Mouse (Mus musculus): Measurements from ENCODE around the gene Herc3. TPM values are rescaled to one million over a fixed set of nuclear protein-coding genes. Genes with fewer than 3 reads are reported as not detected.

The Herc3 gene
- total RNA-seq, 2 experiments from 2014 or later = 170 to 279 TPM

- H3K4me3 ChIP-seq = no peak overlapping the region
- no peak for DNase-seq (ENCODE audit: extremely low spot score in 1 of 2, low spot score in 2 of 2)
- TF ChIP-seq CTCF (IDR thresholded peaks at IDR 0.05) = no peak
- intact Hi-C loops (cut with DNase I) = loop anchor here (5.0 kb wide), 1 partner anchor 92 kb away; the partner anchor contains the start of gene Fam13a
- H3K27ac ChIP-seq = peak overlapping the region; percentile 76
Measured at GRCm38 (mm10) chr6:58929911-58930431, 98.7 kb downstream of the Herc3 start.

DNA sequence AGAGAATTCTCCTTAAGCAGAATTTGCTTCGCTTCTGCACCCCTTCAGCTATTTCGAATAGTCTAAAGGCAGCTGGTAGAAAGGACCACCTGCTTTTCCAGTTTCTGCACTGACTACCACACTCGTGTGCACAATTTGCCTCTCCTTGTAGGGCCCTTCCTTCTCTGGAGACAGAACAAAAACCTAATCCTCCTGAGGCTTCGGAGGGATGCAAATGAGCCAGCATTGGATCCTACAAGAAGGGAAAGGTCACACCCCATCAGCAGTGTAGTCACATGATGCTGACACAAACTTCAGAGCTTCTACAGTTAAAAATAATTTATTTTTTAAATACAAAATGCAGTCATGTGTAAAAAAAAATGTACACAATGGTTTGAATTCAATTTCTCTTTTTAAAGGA lies 99.9 kb downstream of the Herc3 start:
- peak overlapping the region; percentile 12; the same call in 1 of the 2 replicates for H3K27ac ChIP-seq
- intact Hi-C loops (cut with DNase I) = loop anchor here (5.0 kb wide), 1 partner anchor 91 kb away; the partner anchor contains the start of gene Fam13a
- no peak for DNase-seq (ENCODE audit: extremely low spot score in 1 of 2, low spot score in 2 of 2)
- TF ChIP-seq CTCF (IDR thresholded peaks at IDR 0.05) = no peak
- no peak overlapping the region for H3K4me3 ChIP-seq

GRCm38 (mm10) chr6:58932515-58933188 lies 101.4 kb downstream of the Herc3 start:
- peak in 1 of 2 experiments; percentile 27 for DNase-seq (ENCODE audit: extremely low spot score in 1 of 2, low spot score in 2 of 2)
- TF ChIP-seq CTCF (IDR thresholded peaks at IDR 0.05) = no peak
- intact Hi-C loops (cut with DNase I) = loop anchor here (1.0 to 5.0 kb wide), 2 partner anchors 26 to 90 kb away; partner anchors contain the start of gene Fam13a
- Histone ChIP-seq H3K4me3 (no peak overlapping the region), H3K27ac (peak overlapping the region; percentile 86)

DNA sequence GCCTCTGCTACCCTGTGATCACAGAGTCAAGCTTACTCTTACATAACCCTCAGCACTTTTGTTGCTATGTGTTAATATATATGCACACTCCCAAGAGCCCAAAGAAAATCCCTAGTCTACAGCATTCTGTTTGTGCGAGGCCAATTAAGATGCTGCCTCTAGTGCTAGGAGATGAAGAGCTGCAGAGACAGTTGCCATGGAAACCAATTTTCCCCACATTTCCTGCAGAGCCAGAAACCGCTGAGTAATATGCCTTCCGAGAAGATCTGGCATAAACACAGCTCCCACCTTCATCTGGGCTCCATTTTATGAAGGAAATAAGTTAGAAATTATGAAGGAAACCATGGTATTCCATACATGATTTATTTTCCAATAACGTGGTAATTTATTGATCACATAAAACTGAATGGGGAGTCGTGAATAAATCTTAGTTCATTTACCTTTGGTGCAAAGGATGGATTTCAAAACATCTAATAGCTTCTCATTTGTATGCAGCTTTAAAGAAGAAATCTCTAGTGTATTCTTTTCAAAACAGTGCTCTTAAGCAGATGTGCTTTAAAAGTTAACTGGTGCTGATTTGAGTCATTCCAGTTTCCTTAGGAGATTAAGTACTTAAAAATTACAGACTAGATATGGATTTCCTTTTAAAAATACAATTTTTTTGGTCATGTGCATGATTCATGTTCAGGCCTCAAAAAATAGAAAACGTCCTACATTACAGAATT lies 102.1 kb downstream of the Herc3 start:
- TF ChIP-seq CTCF (IDR thresholded peaks at IDR 0.05) = peak; percentile 12
- DNase-seq (ENCODE audit: extremely low spot score in 1 of 2, low spot score in 2 of 2) = peak; percentile 45 to 74
- intact Hi-C loops (cut with DNase I) = loop anchor here (1.0 to 5.0 kb wide), 2 partner anchors 27 to 89 kb away; partner anchors contain the start of gene Fam13a
- Histone ChIP-seq H3K4me3 (no peak overlapping the region), H3K27ac (peak overlapping the region; percentile 88)

GRCm38 (mm10) chr6:58934144-58934543 lies 102.9 kb downstream of the Herc3 start:
- TF ChIP-seq CTCF (IDR thresholded peaks at IDR 0.05) = no peak
- intact Hi-C loops (cut with DNase I) = loop anchor here (5.0 kb wide), 1 partner anchor 88 kb away; the partner anchor contains the start of gene Fam13a
- peak overlapping the region; percentile 88 for H3K27ac ChIP-seq
- no peak for DNase-seq (ENCODE audit: extremely low spot score in 1 of 2, low spot score in 2 of 2)
- no peak overlapping the region for H3K4me3 ChIP-seq

DNA sequence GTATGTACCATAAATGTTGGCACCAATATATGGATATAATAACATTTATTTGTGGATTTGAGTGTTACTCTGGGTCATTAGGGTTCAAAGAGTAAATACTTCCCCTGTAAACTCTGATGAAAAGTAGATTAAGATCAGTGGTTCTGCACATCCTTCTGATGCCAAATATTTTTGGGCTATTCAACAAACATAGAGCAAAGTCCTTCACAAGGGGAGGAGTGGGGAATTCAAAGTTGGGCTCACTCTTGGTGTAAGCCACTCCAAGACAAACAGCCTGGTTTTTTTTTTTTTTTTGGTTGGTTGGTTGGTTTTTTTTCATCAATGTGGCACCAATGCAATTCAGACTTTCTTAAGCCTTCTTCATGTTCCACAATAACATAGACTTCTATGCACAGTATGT lies 106.5 kb downstream of the Herc3 start:
- no peak for DNase-seq (ENCODE audit: extremely low spot score in 1 of 2, low spot score in 2 of 2)
- TF ChIP-seq CTCF (IDR thresholded peaks at IDR 0.05) = no peak
- intact Hi-C loops (cut with DNase I) = no loop called here
- H3K27ac ChIP-seq = no peak overlapping the region
- H3K4me3 ChIP-seq = no peak overlapping the region

DNA sequence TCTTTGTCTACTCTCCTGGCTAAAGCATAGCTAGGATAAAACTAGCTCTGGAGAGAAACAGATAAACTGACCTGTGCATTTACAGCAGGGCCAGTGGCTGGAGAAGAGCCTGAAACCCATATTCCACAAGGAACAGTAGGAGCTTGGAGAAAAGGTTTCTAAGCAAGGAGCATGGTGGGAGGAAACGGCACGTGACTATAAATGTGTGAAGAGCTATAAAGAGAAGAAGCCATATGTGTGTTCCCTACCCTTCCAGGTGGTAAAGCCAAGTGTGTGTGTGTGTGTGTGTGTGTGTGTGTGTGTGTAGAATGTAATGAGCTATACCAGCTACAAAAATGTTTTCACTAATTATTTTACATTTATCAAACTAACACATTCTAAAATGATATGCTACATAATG lies 111.0 kb downstream of the Herc3 start:
- Histone ChIP-seq H3K27ac (peak overlapping the region; percentile 54), H3K4me3 (no peak overlapping the region)
- intact Hi-C loops (cut with DNase I) = no loop called here
- no peak for DNase-seq (ENCODE audit: extremely low spot score in 1 of 2, low spot score in 2 of 2)
- no peak for TF ChIP-seq CTCF (IDR thresholded peaks at IDR 0.05)

- TF ChIP-seq CTCF (IDR thresholded peaks at IDR 0.05) = no peak
- no peak for DNase-seq (ENCODE audit: extremely low spot score in 1 of 2, low spot score in 2 of 2)
- no peak overlapping the region for H3K4me3 ChIP-seq
- intact Hi-C loops (cut with DNase I) = no loop called here
- H3K27ac ChIP-seq = no peak overlapping the region
Measured at GRCm38 (mm10) chr6:58943958-58944357, 112.7 kb downstream of the Herc3 start.

- Histone ChIP-seq H3K4me3 (no peak overlapping the region), H3K27ac (peak overlapping the region; percentile 65)
- no peak for TF ChIP-seq CTCF (IDR thresholded peaks at IDR 0.05)
- intact Hi-C loops (cut with DNase I) = loop anchor here (5.0 kb wide), 1 partner anchor 39 kb away; the partner anchor contains the start of gene Nap1l5
- DNase-seq (ENCODE audit: extremely low spot score in 1 of 2, low spot score in 2 of 2) = no peak
Measured at GRCm38 (mm10) chr6:58946246-58946645, 115.0 kb downstream of the Herc3 start.

- no peak for DNase-seq (ENCODE audit: extremely low spot score in 1 of 2, low spot score in 2 of 2)
- Histone ChIP-seq H3K4me3 (no peak overlapping the region), H3K27ac (peak overlapping the region; percentile 65; the same call in 1 of the 2 replicates)
- intact Hi-C loops (cut with DNase I) = loop anchor here (5.0 kb wide), 1 partner anchor 40 kb away; the partner anchor contains the start of gene Nap1l5
- TF ChIP-seq CTCF (IDR thresholded peaks at IDR 0.05) = no peak
Measured at GRCm38 (mm10) chr6:58946840-58947239, 115.6 kb downstream of the Herc3 start.

GRCm38 (mm10) chr6:58950410-58950809 lies 119.1 kb downstream of the Herc3 start:
- Histone ChIP-seq H3K27ac (no peak overlapping the region), H3K4me3 (no peak overlapping the region)
- intact Hi-C loops (cut with DNase I) = no loop called here
- no peak for TF ChIP-seq CTCF (IDR thresholded peaks at IDR 0.05)
- no peak for DNase-seq (ENCODE audit: extremely low spot score in 1 of 2, low spot score in 2 of 2)
